Mouse (Mus musculus) heart, embryonic 14.5 days (tissue): ENCODE results near the gene Clstn3. TPM values are rescaled to one million over a fixed set of nuclear protein-coding genes. Genes with fewer than 3 reads are reported as not detected.
A peak's percentile ranks its signal among the peaks of the same experiment; 100 is the strongest.

ENCODE experiments used
- ATAC-seq: fragments of 200-750 bp; cut with Nextera tagmentation; 2 replicates; pipeline ENCODE4 v1.8.0; 2017; ENCODE audit warnings: low read depth, moderate TSS enrichment; ENCODE audit not compliant: insufficient number of reproducible peaks, insufficient read depth, low FRiP score
- H3K27ac ChIP-seq, 2 experiments: fragments of 200-500 bp in 1 of 2; fragments of 300-500 bp in 1 of 2; sonication (generic) in 1 of 2; replicated peaks in 1 of 2; 2 replicates each; pipeline ENCODE4 v1.5.1; 2012 to 2014; ENCODE audit warnings: low read depth in 2 of 2, low read length in 2 of 2, control low read depth in 1 of 2, mild to moderate bottlenecking in 1 of 2, mixed read lengths in 1 of 2; ENCODE audit not compliant: control insufficient read depth in 1 of 2, insufficient read depth in 1 of 2
- H3K27me3 ChIP-seq: fragments of 300-500 bp; sonication (generic); 2 replicates; pipeline ENCODE4 v1.6.1; 2014; ENCODE audit warnings: mild to moderate bottlenecking, low read length, control low read depth; ENCODE audit not compliant: control insufficient read depth, insufficient read depth
- H3K36me3 ChIP-seq: fragments of 300-500 bp; sonication (generic); 2 replicates; pipeline ENCODE4 v1.6.1; 2014; ENCODE audit warnings: mild to moderate bottlenecking, control low read depth, low read length, mixed read lengths; ENCODE audit not compliant: control insufficient read depth, insufficient read depth
- H3K4me1 ChIP-seq, 2 experiments: fragments of 200-500 bp in 1 of 2; fragments of 300-500 bp in 1 of 2; sonication (generic) in 1 of 2; 2 replicates each; pipeline ENCODE4 v1.6.1; 2012 to 2014; ENCODE audit warnings: low read length in 2 of 2, control low read depth in 1 of 2, mixed read lengths in 1 of 2; ENCODE audit not compliant: control insufficient read depth in 2 of 2, insufficient read depth in 2 of 2
- H3K4me2 ChIP-seq: fragments of 300-500 bp; sonication (generic); 2 replicates; pipeline ENCODE4 v1.6.1; 2014; ENCODE audit warnings: mild to moderate bottlenecking, low read length
- H3K4me3 ChIP-seq, 2 experiments: fragments of 200-500 bp in 1 of 2; fragments of 300-500 bp in 1 of 2; sonication (generic) in 1 of 2; 2 replicates each; pipeline ENCODE4 v1.5.1; 2012 to 2014; ENCODE audit warnings: low read length in 2 of 2, mild to moderate bottlenecking in 2 of 2, control low read depth in 1 of 2, low read depth in 1 of 2, moderate library complexity in 1 of 2; ENCODE audit not compliant: control insufficient read depth in 1 of 2, insufficient read depth in 1 of 2
- H3K9ac ChIP-seq: fragments of 300-500 bp; sonication (generic); 2 replicates; pipeline ENCODE4 v1.6.1; 2014; ENCODE audit warnings: mild to moderate bottlenecking, low read length
- H3K9me3 ChIP-seq: fragments of 300-500 bp; sonication (generic); 2 replicates; pipeline ENCODE4 v1.6.1; 2016; ENCODE audit warnings: low read length, control low read depth; ENCODE audit not compliant: control insufficient read depth
- WGBS: fragments of 180-500 bp; shearing (Covaris S2); extraction: QIAGEN DNeasy Blood & Tissue Kit; methylation state at CpG from one replicate; pipeline ENCODE4 v1.1.7; 2014; 5-methylcytosine and 5-hydroxymethylcytosine counted together
- polyA plus RNA-seq: library from polyadenylated mRNA; unstranded; fragments of >200 nt; fragmentation: Nextera tagmentation; extraction: Ambion mirVana; gene quantifications from 2 replicates; pipeline ENCODE4 v1.2.1, GENCODE M21; 2014

The Clstn3 gene
- polyA plus RNA-seq, 1 experiment from 2014 or later, result 1.5 TPM

- no peak overlapping the region for H3K27ac ChIP-seq
- no peak for ATAC-seq
- H3K36me3 ChIP-seq, result no peaks in the 10 kb centered on the region
- no peaks in the 10 kb centered on the region for H3K9me3 ChIP-seq
- H3K4me3 ChIP-seq, result no peak overlapping the region
- H3K9ac ChIP-seq, result no peak overlapping the region
- no peaks in the 10 kb centered on the region for H3K27me3 ChIP-seq
- 71% methylated on average over 5 of the region's 5 CpGs for WGBS
- no peaks in the 10 kb centered on the region; a peak in 1 of 4 replicates for H3K4me1 ChIP-seq
- no peak overlapping the region for H3K4me2 ChIP-seq
These were observed 37.4 kb upstream of the Clstn3 start for GRCm38 (mm10) chr6:124502021-124502420.

- H3K36me3 ChIP-seq, result no peaks in the 10 kb centered on the region
- no peaks in the 10 kb centered on the region; a peak in 1 of 4 replicates for H3K4me1 ChIP-seq
- no peak overlapping the region for H3K4me2 ChIP-seq
- H3K9me3 ChIP-seq, result no peaks in the 10 kb centered on the region
- H3K27ac ChIP-seq, result no peak overlapping the region
- no peak for ATAC-seq
- 65% methylated on average over 4 of the region's 4 CpGs for WGBS
- H3K4me3 ChIP-seq, result no peak overlapping the region
- no peaks in the 10 kb centered on the region for H3K27me3 ChIP-seq
- no peak overlapping the region for H3K9ac ChIP-seq
These were observed 36.9 kb upstream of the Clstn3 start for GRCm38 (mm10) chr6:124501473-124501872.

DNA sequence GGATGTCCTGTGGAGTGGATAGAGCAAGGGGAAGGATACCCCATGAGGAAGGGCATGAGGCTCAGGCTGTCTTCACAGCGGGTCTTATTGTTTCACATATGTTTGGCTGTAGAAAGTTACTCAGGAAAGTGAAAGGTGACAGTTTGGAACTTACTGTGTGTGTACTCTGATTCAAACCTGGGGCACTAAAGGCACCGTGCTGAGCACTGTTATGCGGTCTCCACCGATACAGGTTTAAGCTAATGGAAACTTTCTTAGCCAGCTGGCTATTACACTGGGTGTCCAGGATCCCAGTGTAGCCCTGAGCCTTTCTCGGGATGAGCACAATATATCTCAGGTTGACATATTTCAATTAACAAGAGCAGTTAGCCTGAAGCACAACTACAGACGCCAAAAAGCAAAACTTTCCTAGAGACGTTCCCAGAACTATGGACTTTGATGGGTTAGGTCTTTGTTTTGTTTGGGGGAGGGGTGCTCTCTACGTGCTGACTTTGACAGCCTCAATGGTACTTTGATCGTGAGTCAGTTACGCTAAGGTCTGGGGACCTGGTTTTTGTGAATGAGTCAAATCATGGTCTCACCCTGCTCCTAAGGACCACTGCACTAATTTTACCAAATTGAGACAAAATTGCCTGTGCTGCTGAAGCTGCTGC, 35.4 kb upstream of the Clstn3 start:
- ATAC-seq, result no peak
- Histone ChIP-seq H3K4me1 (no peaks in the 10 kb centered on the region; a peak in 1 of 4 replicates), H3K27me3 (no peaks in the 10 kb centered on the region), H3K36me3 (no peaks in the 10 kb centered on the region), H3K9me3 (peaks cover 4% of the 10 kb centered on the region; the same call in 1 of the 2 replicates), H3K4me3 (no peak overlapping the region), H3K9ac (no peak overlapping the region), H3K4me2 (no peak overlapping the region), H3K27ac (no peak overlapping the region)
- 42% methylated on average over 10 of the region's 10 CpGs for WGBS

- no peak for ATAC-seq
- Histone ChIP-seq H3K4me1 (peaks cover 0 to 2% of the 10 kb centered on the region in 2 experiments; a peak in 2 of 4 replicates), H3K27ac (no peak overlapping the region), H3K4me2 (no peak overlapping the region), H3K9me3 (peaks cover 4% of the 10 kb centered on the region; the same call in 1 of the 2 replicates), H3K4me3 (no peak overlapping the region), H3K36me3 (no peaks in the 10 kb centered on the region), H3K9ac (no peak overlapping the region), H3K27me3 (no peaks in the 10 kb centered on the region)
- WGBS, result 81% methylated on average over 5 of the region's 5 CpGs
These were observed 31.5 kb upstream of the Clstn3 start for GRCm38 (mm10) chr6:124496054-124496453.

GRCm38 (mm10) chr6:124493886-124494285, 29.3 kb upstream of the Clstn3 start:
- 68% methylated on average over 5 of the region's 5 CpGs for WGBS
- Histone ChIP-seq H3K4me1 (peaks cover 0 to 2% of the 10 kb centered on the region in 2 experiments; a peak in 2 of 4 replicates), H3K27ac (no peak overlapping the region), H3K4me3 (no peak overlapping the region), H3K36me3 (no peaks in the 10 kb centered on the region), H3K9me3 (peaks cover 4% of the 10 kb centered on the region; the same call in 1 of the 2 replicates), H3K4me2 (no peak overlapping the region), H3K9ac (no peak overlapping the region), H3K27me3 (no peaks in the 10 kb centered on the region)
- ATAC-seq, result no peak

- Histone ChIP-seq H3K4me3 (no peak within 1 kb of the TSS), H3K27ac (no peak within 1 kb of the TSS), H3K9ac (no peak within 1 kb of the TSS), H3K9me3 (peaks cover 4% of the 10 kb centered on the region; the same call in 1 of the 2 replicates), H3K36me3 (no peaks in the 10 kb centered on the region), H3K27me3 (no peaks in the 10 kb centered on the region), H3K4me2 (no peak within 1 kb of the TSS), H3K4me1 (peaks cover 0 to 2% of the 10 kb centered on the region in 2 experiments; a peak in 2 of 4 replicates)
- ATAC-seq, result peak; percentile 78; the same call in 1 of the 2 replicates
- WGBS, result 46% methylated on average over 4 of the region's 4 CpGs
These were observed 28.4 kb upstream of the Clstn3 start, which contains the start of gene C1rl for GRCm38 (mm10) chr6:124492842-124493561. Gene C1rl, plus strand, starts transcription at chr6:124493113.

DNA sequence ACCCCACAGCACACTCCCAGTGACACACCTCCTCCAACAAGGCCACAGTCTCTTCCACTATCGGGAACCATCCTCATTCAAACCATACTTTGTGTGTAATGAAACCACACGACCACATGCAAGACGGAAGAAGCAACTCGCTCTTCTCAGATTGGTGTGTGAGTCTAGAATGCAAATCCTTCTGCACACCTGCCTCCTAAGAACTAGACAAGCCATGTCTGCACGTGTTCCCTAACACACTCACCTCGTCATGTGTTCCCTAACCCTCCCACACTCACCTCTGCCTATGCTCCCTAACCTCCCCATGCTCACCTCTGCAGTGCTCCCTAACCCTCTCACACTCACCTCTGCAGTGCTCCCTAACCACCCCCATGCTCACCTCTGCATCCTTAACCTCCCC, 26.8 kb upstream of the Clstn3 start:
- no peaks in the 10 kb centered on the region for H3K36me3 ChIP-seq
- no peak overlapping the region for H3K9ac ChIP-seq
- no peak overlapping the region for H3K4me2 ChIP-seq
- peaks cover 4% of the 10 kb centered on the region; the same call in 1 of the 2 replicates for H3K9me3 ChIP-seq
- no peak overlapping the region for H3K27ac ChIP-seq
- no peaks in the 10 kb centered on the region for H3K27me3 ChIP-seq
- no peak for ATAC-seq
- 72% methylated on average over 6 of the region's 6 CpGs for WGBS
- no peak overlapping the region for H3K4me3 ChIP-seq
- H3K4me1 ChIP-seq, result peaks cover 0 to 2% of the 10 kb centered on the region in 2 experiments; a peak in 2 of 4 replicates
